Mouse (Mus musculus): ENCODE data around the gene Nhlrc2. TPM values are rescaled to one million over a fixed set of nuclear protein-coding genes. Genes with fewer than 3 reads are reported as not detected.
A peak's percentile ranks its signal among the peaks of the same experiment; 100 is the strongest.

Nhlrc2 gene
- polyA plus RNA-seq, 1 experiment from 2014 or later = 15.0 TPM

GRCm38 (mm10) chr19:56637035-56637683 lies 89.1 kb downstream of the Nhlrc2 start:
- ATAC-seq (ENCODE audit: low FRiP score) = no peak
- no peak overlapping the region for H3K4me3 ChIP-seq
- H3K27ac ChIP-seq = no peak overlapping the region
- H3K9me3 ChIP-seq (replicated peaks) = no peaks in the 10 kb centered on the region
- no peaks in the 10 kb centered on the region for H3K27me3 ChIP-seq
- H3K4me2 ChIP-seq (replicated peaks) = no peak overlapping the region
- no peaks in the 10 kb centered on the region for H3K36me3 ChIP-seq
- H3K4me1 ChIP-seq = no peaks in the 10 kb centered on the region
- H3K9ac ChIP-seq = no peak overlapping the region
- 48% methylated on average over 12 of the region's 12 CpGs for WGBS

GRCm38 (mm10) chr19:56637684-56638049 lies 89.6 kb downstream of the Nhlrc2 start:
- WGBS = 67% methylated on average over 9 of the region's 9 CpGs
- Histone ChIP-seq H3K9ac (no peak overlapping the region), H3K27ac (no peak overlapping the region), H3K4me3 (no peak overlapping the region), H3K4me2 (replicated peaks) (no peak overlapping the region), H3K9me3 (replicated peaks) (no peaks in the 10 kb centered on the region), H3K36me3 (no peaks in the 10 kb centered on the region), H3K27me3 (no peaks in the 10 kb centered on the region), H3K4me1 (no peaks in the 10 kb centered on the region)
- ATAC-seq (ENCODE audit: low FRiP score) = no peak

GRCm38 (mm10) chr19:56647451-56648120 lies 99.5 kb downstream of the Nhlrc2 start:
- no peaks in the 10 kb centered on the region for H3K36me3 ChIP-seq
- no peak overlapping the region for H3K4me2 ChIP-seq (replicated peaks)
- peaks cover 7% of the 10 kb centered on the region for H3K4me1 ChIP-seq
- H3K27ac ChIP-seq = no peak overlapping the region
- no peak overlapping the region for H3K4me3 ChIP-seq
- no peak overlapping the region for H3K9ac ChIP-seq
- no peaks in the 10 kb centered on the region; the same call in none of the 2 replicates for H3K9me3 ChIP-seq (replicated peaks)
- no peaks in the 10 kb centered on the region for H3K27me3 ChIP-seq
- ATAC-seq (ENCODE audit: low FRiP score) = no peak
- 94% methylated on average over 7 of the region's 7 CpGs for WGBS

GRCm38 (mm10) chr19:56651262-56651661 lies 103.2 kb downstream of the Nhlrc2 start:
- WGBS = 80% methylated on average over 4 of the region's 4 CpGs
- Histone ChIP-seq H3K27me3 (peaks cover 4% of the 10 kb centered on the region; the same call in 1 of the 2 replicates), H3K4me2 (replicated peaks) (no peak overlapping the region), H3K9ac (no peak overlapping the region), H3K36me3 (no peaks in the 10 kb centered on the region), H3K4me1 (peaks cover 17% of the 10 kb centered on the region), H3K4me3 (no peak overlapping the region), H3K27ac (no peak overlapping the region), H3K9me3 (replicated peaks) (no peaks in the 10 kb centered on the region; the same call in none of the 2 replicates)
- ATAC-seq (ENCODE audit: low FRiP score) = no peak

- WGBS = 18% methylated on average over 19 of the region's 19 CpGs
- H3K4me3 ChIP-seq = no peak overlapping the region
Observed at GRCm38 (mm10) chr19:56652034-56652962, 104.2 kb downstream of the Nhlrc2 start.

More at GRCm38 (mm10) chr19:56652034-56652962, 104.2 kb downstream of the Nhlrc2 start:
- H3K9ac ChIP-seq = no peak overlapping the region
- H3K36me3 ChIP-seq = no peaks in the 10 kb centered on the region
- H3K27me3 ChIP-seq = peaks cover 4% of the 10 kb centered on the region; the same call in 1 of the 2 replicates
- H3K27ac ChIP-seq = no peak overlapping the region
- peaks cover 17% of the 10 kb centered on the region for H3K4me1 ChIP-seq
- H3K4me2 ChIP-seq (replicated peaks) = peak overlapping the region; percentile 38
- peak; percentile 61 for ATAC-seq (ENCODE audit: low FRiP score)
- H3K9me3 ChIP-seq (replicated peaks) = no peaks in the 10 kb centered on the region

Other genes with a start within 250 kb of the Nhlrc2 start
- gene Nrap, start 158.2 kb upstream of the Nhlrc2 start, polyA plus RNA-seq (2016; fragmentation: Nextera tagmentation; extraction: Ambion mirVana) = 0.21 and 0.28 TPM in 2 replicates
- gene Casp7, start 151.1 kb upstream of the Nhlrc2 start, polyA plus RNA-seq (2016; fragmentation: Nextera tagmentation; extraction: Ambion mirVana) = 16.7 and 20.1 TPM in 2 replicates
- gene Plekhs1, start 86.6 kb upstream of the Nhlrc2 start, polyA plus RNA-seq (2016; fragmentation: Nextera tagmentation; extraction: Ambion mirVana) = 0.18 TPM in 2 replicates
- gene Dclre1a, start within 50 bp of the Nhlrc2 start, polyA plus RNA-seq (2016; fragmentation: Nextera tagmentation; extraction: Ambion mirVana) = 16.7 and 19.7 TPM in 2 replicates
- gene Adrb1, start 173.9 kb downstream of the Nhlrc2 start, polyA plus RNA-seq (2016; fragmentation: Nextera tagmentation; extraction: Ambion mirVana) = 0.21 and 0.35 TPM in 2 replicates